Mouse (Mus musculus): ENCODE measurements around the gene Ccdc125.
"Not testable (repeated sequence)": the region's sequence is repeated elsewhere in the genome, so short reads cannot be mapped to it uniquely, and the experiment has no call there.

Ccdc125 gene

DNA sequence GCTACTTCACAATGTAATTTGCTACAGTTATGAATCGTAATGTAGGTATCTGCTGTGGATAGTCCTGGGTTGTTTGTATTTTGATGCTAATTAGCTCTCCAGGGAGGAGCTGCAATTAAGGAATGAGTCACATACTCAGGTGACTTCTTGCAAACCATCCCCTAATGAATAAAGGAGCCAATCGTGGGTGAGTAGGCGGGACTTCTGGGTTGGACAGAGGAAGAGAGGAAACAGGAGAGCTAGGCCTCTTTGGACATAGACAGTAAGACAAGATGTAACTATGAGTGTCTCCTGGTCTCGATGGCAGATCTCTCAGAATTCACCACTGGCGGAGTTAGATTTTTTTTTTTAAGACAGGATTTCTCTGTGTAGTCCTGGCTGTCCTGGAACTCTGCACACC is 52.1 kb downstream of the Ccdc125 start:
- DNase-seq (ENCODE audit: low spot score), result no peak

DNA sequence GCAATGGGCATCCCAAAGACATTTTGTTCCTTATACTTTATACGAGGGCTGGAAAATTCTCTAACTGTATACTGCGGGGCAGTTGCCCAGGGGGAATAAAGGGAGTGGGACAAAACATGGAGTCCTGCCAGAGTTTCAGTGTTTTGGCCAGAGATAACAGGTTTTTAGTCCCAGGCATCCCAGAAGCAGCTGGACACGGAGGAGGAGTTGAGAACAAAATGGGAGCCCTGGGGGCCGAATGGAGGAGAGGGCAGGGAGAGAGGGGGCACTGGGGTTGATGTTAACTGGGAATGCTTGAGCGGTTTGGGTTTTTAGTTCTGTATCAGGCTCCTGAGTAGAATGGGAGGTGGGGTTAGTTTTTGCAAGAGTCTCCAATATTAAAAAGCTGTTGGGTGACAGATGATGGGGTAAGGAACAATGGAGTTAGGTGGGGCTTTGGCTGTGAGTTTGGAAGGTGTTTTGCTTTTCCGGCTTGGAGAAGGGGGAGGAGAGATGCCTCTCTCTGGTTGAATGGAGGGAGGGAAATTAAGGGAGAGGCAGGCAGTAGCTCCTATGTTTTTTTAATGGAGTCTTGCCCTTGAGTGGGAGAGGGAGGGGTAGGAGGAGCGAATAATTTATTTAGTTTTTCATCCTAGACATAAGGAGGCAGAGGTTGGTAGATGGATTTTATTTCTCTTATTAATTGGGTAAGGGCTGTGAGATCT is 54.7 kb downstream of the Ccdc125 start:
- no peak for DNase-seq (ENCODE audit: low spot score)

GRCm38 (mm10) chr13:100725194-100725593 is 55.7 kb downstream of the Ccdc125 start:
- DNase-seq (ENCODE audit: low spot score), result no peak

- no peak for DNase-seq (ENCODE audit: low spot score)
These were observed 58.6 kb downstream of the Ccdc125 start for GRCm38 (mm10) chr13:100728086-100728485.

- not testable (repeated sequence) for DNase-seq (ENCODE audit: low spot score)
These were observed 59.0 kb downstream of the Ccdc125 start for GRCm38 (mm10) chr13:100728530-100728929.

DNA sequence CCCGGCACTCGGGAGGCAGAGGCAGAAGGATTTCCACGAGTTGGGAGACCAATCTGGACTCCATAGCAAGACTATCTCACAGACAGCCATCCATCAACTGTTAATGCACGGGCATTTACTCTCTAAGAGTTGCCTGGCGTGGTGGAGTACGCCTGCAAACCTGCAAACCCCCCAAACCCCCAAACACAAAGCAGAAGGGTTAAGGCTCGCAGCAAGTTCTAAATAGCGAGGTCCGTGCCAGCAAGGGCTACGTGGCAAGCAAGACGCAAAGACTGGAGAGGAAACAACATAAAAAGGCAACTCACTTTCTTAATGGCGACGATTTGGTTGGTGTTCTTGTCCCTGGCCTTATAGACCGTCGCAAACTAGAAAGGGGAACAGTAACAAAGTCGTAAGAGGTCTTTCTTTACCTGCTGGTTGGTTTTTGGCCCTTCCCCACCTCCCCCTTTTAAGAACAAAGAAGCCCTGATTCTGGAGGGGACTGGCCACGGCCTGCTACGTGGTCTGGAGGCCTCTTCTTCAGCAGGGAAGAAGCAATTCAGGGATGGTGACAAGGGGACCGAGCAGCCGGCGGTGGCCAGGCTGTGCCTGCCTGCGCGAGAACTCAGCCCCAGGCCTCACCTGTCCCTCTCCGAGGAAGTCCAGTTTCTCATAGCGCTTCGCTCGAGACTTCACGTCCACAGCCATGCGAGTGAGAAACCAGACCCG is 60.8 kb downstream of the Ccdc125 start:
- no peak for DNase-seq (ENCODE audit: low spot score)

DNA sequence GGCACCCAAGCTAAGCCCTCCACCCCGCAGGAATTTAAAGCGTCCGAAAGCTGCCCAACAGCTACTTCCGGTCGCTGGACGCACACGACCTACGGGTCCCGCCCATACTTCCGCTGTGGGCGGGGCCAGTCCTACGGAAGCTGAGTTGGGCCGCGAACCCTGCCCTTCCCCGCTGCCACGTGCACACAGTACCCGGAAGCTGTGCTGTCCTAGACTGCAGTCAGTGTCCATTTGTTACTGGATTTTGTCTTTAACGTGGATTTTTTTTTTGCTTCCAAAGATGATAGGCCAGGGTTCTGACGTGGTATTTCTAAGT is 61.3 kb downstream of the Ccdc125 start, which contains the start of gene Cdk7:
Gene Cdk7 (minus strand): TSS at position 79 of the 316 bp plus-strand sequence.
- DNase-seq (ENCODE audit: low spot score), result peak; percentile 97

GRCm38 (mm10) chr13:100731462-100732046 is 62.0 kb downstream of the Ccdc125 start:
- DNase-seq (ENCODE audit: low spot score), result not testable (repeated sequence)

- no peak for DNase-seq (ENCODE audit: low spot score)
These were observed 63.2 kb downstream of the Ccdc125 start for GRCm38 (mm10) chr13:100732756-100733155.

DNA sequence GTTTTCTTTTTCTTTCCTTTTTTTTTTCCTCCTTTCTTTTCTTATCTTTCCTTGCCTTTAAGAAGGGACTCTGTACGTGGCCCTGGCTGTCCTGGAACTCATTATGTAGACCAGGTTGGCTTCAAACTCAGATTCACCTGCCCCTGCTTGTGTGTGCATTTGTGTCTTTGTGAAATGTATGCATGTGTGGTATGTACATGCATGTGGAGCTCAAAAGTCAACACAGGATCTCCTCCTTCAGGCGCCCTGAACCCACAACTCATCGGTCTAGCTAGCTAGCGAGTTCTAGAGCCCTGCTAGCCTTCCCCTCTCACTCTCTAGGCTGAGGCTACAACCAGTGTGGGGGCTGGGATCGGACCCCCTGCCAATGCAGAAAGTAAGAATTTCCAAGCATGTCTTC is 73.3 kb downstream of the Ccdc125 start:
- no peak for DNase-seq (ENCODE audit: low spot score)

DNA sequence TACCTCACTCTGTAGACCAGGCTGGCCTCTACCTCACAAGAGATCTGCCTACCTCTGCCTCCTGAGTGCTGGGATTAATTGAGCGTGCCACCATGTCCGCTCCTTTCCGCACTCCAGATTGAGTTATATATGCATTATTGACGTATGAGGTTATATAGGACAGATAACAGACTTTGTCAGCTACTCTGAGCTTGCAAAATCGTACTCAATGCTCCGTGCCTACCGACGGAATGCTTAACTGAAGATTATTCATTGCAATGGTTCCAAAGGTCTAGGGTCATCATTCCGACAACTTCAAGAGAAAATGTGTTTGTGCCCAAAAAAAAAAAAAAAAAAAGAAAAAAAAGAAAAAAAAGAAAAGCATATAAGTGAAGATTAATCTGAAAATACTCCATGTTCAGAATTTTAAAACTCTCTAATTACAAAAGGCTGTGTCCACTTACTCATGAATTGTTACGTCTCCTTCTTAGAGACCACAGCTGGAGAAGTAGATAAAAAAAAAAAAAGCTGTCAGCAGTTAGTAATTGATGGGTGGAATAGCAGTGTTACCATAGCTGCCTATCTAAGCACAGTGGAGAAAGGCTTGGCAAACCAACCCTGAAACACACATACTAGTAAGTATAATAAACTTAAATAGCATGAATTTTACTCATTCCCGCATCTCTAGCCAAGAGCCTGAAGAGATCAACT is 74.0 kb downstream of the Ccdc125 start:
- no peak for DNase-seq (ENCODE audit: low spot score)

- DNase-seq (ENCODE audit: low spot score), result peak; percentile 97
These were observed 74.7 kb downstream of the Ccdc125 start, which contains the start of gene Mrps36 for GRCm38 (mm10) chr13:100744036-100744744. Gene Mrps36 (minus strand): TSS chr13:100744659.

DNA sequence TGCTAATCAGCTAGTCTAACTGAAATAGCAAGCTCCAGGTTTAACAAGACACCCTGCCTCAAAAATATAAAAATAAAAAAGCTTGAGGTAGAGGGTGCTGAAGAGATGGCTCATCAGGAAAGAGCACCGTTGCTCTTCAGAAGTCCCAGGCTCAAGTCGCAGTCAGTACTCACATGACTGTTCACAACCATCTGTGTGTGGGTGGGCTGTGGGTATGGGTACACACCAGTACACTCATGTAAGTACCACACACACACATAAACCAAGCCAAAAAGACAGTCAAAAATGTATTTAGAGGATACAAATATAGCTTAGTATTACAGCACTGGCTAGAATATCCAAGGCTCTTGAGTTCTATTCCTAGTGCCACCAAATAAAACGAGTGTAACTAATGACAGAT is 76.6 kb downstream of the Ccdc125 start:
- no peak for DNase-seq (ENCODE audit: low spot score)

All from retina, embryonic 14.5 days (tissue).